Mouse (Mus musculus) hindbrain, embryonic 14.5 days (tissue): ENCODE results near the gene Icam1. TPM values are rescaled to one million over a fixed set of nuclear protein-coding genes. Genes with fewer than 3 reads are reported as not detected.

ENCODE experiments used
- ATAC-seq: fragments of 200-750 bp; cut with Nextera tagmentation; 2 replicates; pipeline ENCODE4 v1.8.0; 2017; ENCODE audit warnings: moderate number of reproducible peaks, mild to moderate bottlenecking, moderate TSS enrichment, moderate library complexity; ENCODE audit not compliant: low FRiP score
- DNase-seq: peaks from one replicate; pipeline ENCODE4 v3.0.0-alpha.2; 2015; ENCODE audit warnings: low spot score
- H3K27ac ChIP-seq: fragments of 300-500 bp; sonication (generic); 2 replicates; pipeline ENCODE4 v1.5.1; 2014; ENCODE audit warnings: mild to moderate bottlenecking, moderate library complexity
- H3K27me3 ChIP-seq: fragments of 300-500 bp; sonication (generic); 2 replicates; pipeline ENCODE4 v1.6.1; 2014; ENCODE audit warnings: mild to moderate bottlenecking, low read length, mixed read lengths; ENCODE audit not compliant: control insufficient read depth, insufficient read depth
- H3K36me3 ChIP-seq: fragments of 300-500 bp; sonication (generic); replicated peaks from 2 replicates; pipeline ENCODE4 v1.6.1; 2014; ENCODE audit not compliant: control insufficient read depth, insufficient read depth
- H3K4me1 ChIP-seq: fragments of 300-500 bp; sonication (generic); replicated peaks from 2 replicates; pipeline ENCODE4 v1.6.1; 2014; ENCODE audit warnings: antibody characterized with exemption, low read length, mixed read lengths; ENCODE audit not compliant: control insufficient read depth, insufficient read depth
- H3K4me2 ChIP-seq: fragments of 300-500 bp; sonication (generic); replicated peaks from 2 replicates; pipeline ENCODE4 v1.6.1; 2014; ENCODE audit warnings: mild to moderate bottlenecking, moderate library complexity
- H3K4me3 ChIP-seq: fragments of 300-500 bp; sonication (generic); replicated peaks from 2 replicates; pipeline ENCODE4 v1.5.1; 2014; ENCODE audit warnings: mild to moderate bottlenecking, low read length
- H3K9ac ChIP-seq: fragments of 300-500 bp; sonication (generic); 2 replicates; pipeline ENCODE4 v1.6.1; 2014
- H3K9me3 ChIP-seq: fragments of 300-500 bp; sonication (generic); 2 replicates; pipeline ENCODE4 v1.6.1; 2016; ENCODE audit warnings: low read length; ENCODE audit not compliant: control insufficient read depth
- WGBS: fragments of 180-500 bp; shearing (Covaris S2); extraction: QIAGEN DNeasy Blood & Tissue Kit; methylation state at CpG from one replicate; pipeline ENCODE4 v1.1.7; 2014; 5-methylcytosine and 5-hydroxymethylcytosine counted together
- polyA plus RNA-seq: library from polyadenylated mRNA; unstranded; fragments of >200 nt; fragmentation: Nextera tagmentation; extraction: Ambion mirVana; gene quantifications from 2 replicates; pipeline ENCODE4 v1.2.1, GENCODE M21; 2014

Gene Icam1
- 3.6 and 3.8 TPM in 2 replicates for polyA plus RNA-seq

DNA sequence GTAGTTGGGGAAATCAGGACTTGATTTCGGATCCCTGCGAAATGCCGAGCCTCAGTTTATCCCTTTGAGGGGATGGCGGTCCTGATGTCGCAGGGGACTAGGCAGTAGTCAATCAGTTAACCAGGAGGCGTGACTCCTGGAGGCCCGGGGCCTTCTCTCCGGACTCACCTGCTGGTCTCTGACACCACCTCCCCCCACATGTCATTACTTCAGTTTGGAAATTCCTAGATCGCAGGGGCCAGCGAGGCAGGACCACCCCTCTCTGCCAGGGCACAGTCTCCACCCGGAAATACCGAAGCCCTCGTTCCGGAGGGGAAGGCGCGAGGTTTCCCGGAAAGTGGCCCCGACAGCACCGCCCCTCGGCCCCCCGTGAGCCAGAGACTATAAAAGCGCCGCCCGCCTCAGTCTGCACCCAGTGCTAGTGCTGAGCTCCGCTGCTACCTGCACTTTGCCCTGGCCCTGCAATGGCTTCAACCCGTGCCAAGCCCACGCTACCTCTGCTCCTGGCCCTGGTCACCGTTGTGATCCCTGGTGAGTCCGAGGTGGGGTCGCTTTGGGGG, at the start of gene Icam1:
Gene Icam1 (plus strand): TSS at position 415 of the 560 bp plus-strand sequence.
- no peak within 1 kb of the TSS for H3K27ac ChIP-seq
- H3K4me2 ChIP-seq: peak within 1 kb of the TSS; percentile 39
- no peak for DNase-seq
- H3K9me3 ChIP-seq: no peaks in the 10 kb centered on the region
- peaks cover 55% of the 10 kb centered on the region for H3K27me3 ChIP-seq
- no peaks in the 10 kb centered on the region for H3K4me1 ChIP-seq
- H3K36me3 ChIP-seq: no peaks in the 10 kb centered on the region
- H3K9ac ChIP-seq: 0 out of 2 replicates have a peak within 1 kb of the TSS, but pooled peaks have one; percentile 16
- no peak for ATAC-seq
- H3K4me3 ChIP-seq: peak within 1 kb of the TSS; percentile 18
- WGBS: 1% methylated on average over 30 of the region's 30 CpGs

DNA sequence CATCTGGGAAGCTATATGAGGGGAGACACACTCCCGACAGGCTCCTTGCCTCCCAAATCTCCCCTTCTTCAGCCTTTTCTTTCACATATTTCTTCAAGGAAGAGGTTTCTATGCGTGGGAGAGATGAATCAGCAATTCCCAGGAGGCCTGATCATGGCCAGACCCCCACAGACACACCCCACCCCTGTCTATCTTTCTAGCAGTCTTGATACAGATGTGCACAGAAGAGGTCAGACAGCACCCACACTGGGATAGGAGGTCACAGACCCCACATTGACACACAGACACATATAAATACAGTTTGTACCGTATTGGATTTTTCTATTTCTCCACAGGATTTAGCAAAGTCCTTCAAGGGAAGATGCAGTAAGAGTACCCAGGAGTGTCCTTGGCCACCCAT, 49.8 kb upstream of the Icam1 start:
- Histone ChIP-seq H3K27me3 (no peaks in the 10 kb centered on the region), H3K36me3 (peaks cover 9% of the 10 kb centered on the region; the same call in 1 of the 2 replicates), H3K4me3 (no peak overlapping the region), H3K4me1 (no peaks in the 10 kb centered on the region), H3K9me3 (no peaks in the 10 kb centered on the region), H3K27ac (no peak overlapping the region), H3K9ac (no peak overlapping the region), H3K4me2 (no peak overlapping the region)
- WGBS: 85% methylated on average over 3 of the region's 3 CpGs
- ATAC-seq (no peak), DNase-seq (no peak)

- no peak overlapping the region for H3K4me3 ChIP-seq
- H3K27me3 ChIP-seq: no peaks in the 10 kb centered on the region
- DNase-seq (no peak), ATAC-seq (no peak)
- no peak overlapping the region for H3K4me2 ChIP-seq
- H3K9ac ChIP-seq: no peak overlapping the region
- no peaks in the 10 kb centered on the region for H3K9me3 ChIP-seq
- H3K36me3 ChIP-seq: peaks cover 9% of the 10 kb centered on the region; the same call in 1 of the 2 replicates
- 84% methylated on average over 5 of the region's 5 CpGs for WGBS
- H3K27ac ChIP-seq: no peak overlapping the region
- no peaks in the 10 kb centered on the region for H3K4me1 ChIP-seq
Measured at GRCm38 (mm10) chr9:20966747-20967146, 49.0 kb upstream of the Icam1 start.

DNA sequence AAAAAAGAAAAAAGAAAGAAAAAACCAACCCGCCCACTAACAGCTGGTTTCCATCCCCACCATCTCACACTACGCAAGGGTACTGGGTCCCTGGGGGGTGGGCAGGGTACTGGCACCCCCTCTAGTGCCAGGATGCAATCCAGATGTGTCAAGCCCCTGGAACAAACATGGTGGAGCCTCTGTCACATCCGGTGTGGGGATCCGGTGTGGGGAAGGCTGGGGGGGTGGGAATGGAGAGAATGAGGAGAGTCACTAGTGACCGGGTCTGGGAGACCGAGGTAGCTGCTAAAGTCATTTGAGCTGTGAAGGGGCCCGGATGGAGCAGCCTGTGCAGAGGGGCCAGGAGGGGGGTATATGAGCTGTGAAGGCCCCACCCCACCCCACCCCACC, 44.0 kb upstream of the Icam1 start:
- 0 out of 2 replicates have a peak overlapping the region, but pooled peaks have one; percentile 21 for H3K9ac ChIP-seq
- no peak overlapping the region for H3K27ac ChIP-seq
- peaks cover 22% of the 10 kb centered on the region; the same call in 1 of the 2 replicates for H3K4me1 ChIP-seq
- H3K4me3 ChIP-seq: no peak overlapping the region
- ATAC-seq: no peak
- no peaks in the 10 kb centered on the region for H3K9me3 ChIP-seq
- no peak overlapping the region for H3K4me2 ChIP-seq
- 85% methylated on average over 7 of the region's 7 CpGs for WGBS
- DNase-seq: no peak
- peaks cover 9% of the 10 kb centered on the region; the same call in 1 of the 2 replicates for H3K36me3 ChIP-seq
- H3K27me3 ChIP-seq: no peaks in the 10 kb centered on the region

DNA sequence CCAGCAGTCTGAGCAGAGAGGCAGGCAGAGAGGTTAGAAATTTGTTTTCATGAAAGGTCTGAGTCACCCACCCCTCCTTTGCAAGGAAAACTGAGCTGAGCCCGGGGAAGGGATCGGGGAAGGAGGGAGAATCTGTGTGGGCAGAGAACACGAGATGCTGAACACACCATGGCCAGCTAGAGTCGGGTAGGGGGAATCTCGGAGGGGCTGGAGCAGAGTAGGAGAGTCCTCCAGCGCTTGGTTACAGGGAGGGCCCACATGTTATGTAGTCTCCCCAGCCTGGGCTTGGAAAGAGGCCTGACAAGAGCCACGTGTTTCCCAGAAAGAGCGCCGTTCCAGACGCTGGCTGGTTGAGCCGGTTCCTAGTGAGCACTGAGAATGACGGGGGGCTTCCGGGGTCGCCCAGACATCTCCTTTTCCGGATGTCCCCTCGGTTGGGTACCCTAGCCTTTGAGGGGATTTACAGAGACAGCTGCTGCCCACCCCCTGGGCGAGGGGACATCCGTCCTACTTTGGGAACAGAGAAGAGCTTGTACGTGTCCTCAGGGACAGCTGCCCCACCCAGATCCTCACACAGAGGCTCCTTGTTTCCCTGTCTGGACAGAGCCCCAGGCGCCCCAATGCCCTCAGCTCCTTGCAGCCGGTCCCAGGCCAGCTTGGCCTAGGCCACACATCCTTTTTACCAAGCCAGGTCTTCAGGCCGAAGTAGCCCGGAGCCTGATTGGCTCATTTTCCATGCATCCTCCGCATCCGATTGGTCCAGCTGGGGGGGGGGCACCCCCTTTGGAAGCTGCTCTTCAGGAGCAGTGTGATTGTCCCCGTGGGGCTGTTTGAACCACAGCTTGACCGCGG, 43.4 kb upstream of the Icam1 start:
- DNase-seq (no peak), ATAC-seq (0 out of 2 replicates have a peak, but pooled peaks have one; percentile 7)
- Histone ChIP-seq H3K4me2 (peak overlapping the region; percentile 39), H3K9ac (0 out of 2 replicates have a peak overlapping the region, but pooled peaks have one; percentile 21), H3K9me3 (no peaks in the 10 kb centered on the region), H3K4me1 (peaks cover 22% of the 10 kb centered on the region; the same call in 1 of the 2 replicates), H3K27me3 (no peaks in the 10 kb centered on the region), H3K36me3 (peaks cover 9% of the 10 kb centered on the region; the same call in 1 of the 2 replicates), H3K4me3 (no peak overlapping the region), H3K27ac (peak overlapping the region; percentile 6; the same call in 1 of the 2 replicates)
- WGBS: 37% methylated on average over 28 of the region's 28 CpGs

GRCm38 (mm10) chr9:20973001-20973681, 42.6 kb upstream of the Icam1 start:
- no peak overlapping the region for H3K27ac ChIP-seq
- 94% methylated on average over 4 of the region's 4 CpGs for WGBS
- no peak overlapping the region for H3K4me3 ChIP-seq
- DNase-seq (no peak), ATAC-seq (no peak)
- H3K4me2 ChIP-seq: peak overlapping the region; percentile 39; the same call in 1 of the 2 replicates
- peaks cover 1% of the 10 kb centered on the region; the same call in 1 of the 2 replicates for H3K36me3 ChIP-seq
- H3K4me1 ChIP-seq: peaks cover 22% of the 10 kb centered on the region; the same call in 1 of the 2 replicates
- no peaks in the 10 kb centered on the region for H3K27me3 ChIP-seq
- H3K9me3 ChIP-seq: no peaks in the 10 kb centered on the region
- 0 out of 2 replicates have a peak overlapping the region, but pooled peaks have one; percentile 21 for H3K9ac ChIP-seq

DNA sequence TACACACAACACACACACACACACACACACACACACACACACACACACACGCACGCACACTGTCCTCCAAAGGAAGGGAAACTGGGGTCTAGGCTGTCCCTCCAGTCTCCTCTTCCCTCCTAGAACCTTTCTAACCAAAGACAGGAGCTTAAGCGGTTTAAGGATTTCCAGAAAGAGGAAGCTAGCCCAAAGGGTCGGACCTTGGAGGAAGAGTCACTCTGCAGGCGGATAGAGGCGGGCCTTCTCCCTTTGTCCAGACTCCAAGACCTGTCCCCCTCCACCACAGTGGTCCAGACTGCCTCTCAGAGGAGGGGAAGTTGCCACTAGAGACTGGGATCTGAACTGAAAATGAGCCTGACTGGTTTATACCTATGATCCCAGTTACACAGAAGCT, 42.1 kb upstream of the Icam1 start:
- ATAC-seq (no peak), DNase-seq (no peak)
- Histone ChIP-seq H3K9ac (no peak overlapping the region), H3K4me3 (no peak overlapping the region), H3K4me2 (peak overlapping the region; percentile 11), H3K27me3 (no peaks in the 10 kb centered on the region), H3K36me3 (no peaks in the 10 kb centered on the region), H3K4me1 (peaks cover 22% of the 10 kb centered on the region; the same call in 1 of the 2 replicates), H3K9me3 (no peaks in the 10 kb centered on the region), H3K27ac (no peak overlapping the region)
- WGBS: 48% methylated on average over 4 of the region's 6 CpGs

DNA sequence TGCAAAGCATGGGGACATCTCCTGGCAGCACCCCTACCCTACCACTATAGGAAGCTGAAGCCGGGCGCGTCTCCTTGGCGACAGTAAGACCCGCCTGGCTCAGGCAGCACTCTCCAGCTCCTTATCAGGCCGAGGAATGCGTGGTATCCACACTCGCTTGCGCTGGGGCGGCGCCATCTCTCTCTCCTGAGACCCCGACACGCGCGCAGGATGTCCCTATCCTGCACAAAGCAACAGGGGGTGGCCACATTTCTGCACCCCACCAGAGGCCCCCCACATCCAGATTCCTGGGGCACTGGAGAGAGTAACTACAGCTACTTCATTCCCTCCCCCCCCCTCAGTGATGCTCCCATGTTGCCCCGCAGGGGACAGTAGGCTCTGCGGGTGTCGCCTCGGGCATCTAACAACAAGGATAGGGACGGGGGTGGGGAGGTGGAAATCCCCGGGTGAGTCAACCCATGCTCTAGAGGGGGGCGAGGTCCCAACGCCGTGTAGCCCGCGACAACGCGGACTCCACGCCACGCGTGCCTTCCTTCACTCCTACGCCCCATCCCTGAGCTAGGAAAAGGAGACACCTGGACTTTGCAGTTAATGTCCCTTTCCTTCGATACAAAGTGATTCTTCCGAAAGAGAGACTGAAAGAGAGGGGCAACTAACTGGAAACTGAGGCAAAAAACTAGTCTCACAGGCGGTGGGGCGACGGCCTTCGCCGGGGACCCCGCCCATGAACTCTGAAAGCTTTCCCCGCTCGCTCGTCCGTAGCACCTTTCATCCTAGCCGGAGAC, 40.2 kb upstream of the Icam1 start:
- Histone ChIP-seq H3K4me3 (peak overlapping the region; percentile 62), H3K36me3 (no peaks in the 10 kb centered on the region), H3K27me3 (no peaks in the 10 kb centered on the region), H3K4me1 (peaks cover 22% of the 10 kb centered on the region; the same call in 1 of the 2 replicates), H3K9ac (peak overlapping the region; percentile 71), H3K4me2 (peak overlapping the region; percentile 92), H3K27ac (0 out of 2 replicates have a peak overlapping the region, but pooled peaks have one; percentile 56), H3K9me3 (no peaks in the 10 kb centered on the region)
- DNase-seq (peak; percentile 34), ATAC-seq (peak; percentile 49; the same call in 1 of the 2 replicates)
- WGBS: under 1% methylated on average over 43 of the region's 45 CpGs
